Mouse (Mus musculus): ENCODE measurements around the gene Klf4.

Gene Klf4

DNA sequence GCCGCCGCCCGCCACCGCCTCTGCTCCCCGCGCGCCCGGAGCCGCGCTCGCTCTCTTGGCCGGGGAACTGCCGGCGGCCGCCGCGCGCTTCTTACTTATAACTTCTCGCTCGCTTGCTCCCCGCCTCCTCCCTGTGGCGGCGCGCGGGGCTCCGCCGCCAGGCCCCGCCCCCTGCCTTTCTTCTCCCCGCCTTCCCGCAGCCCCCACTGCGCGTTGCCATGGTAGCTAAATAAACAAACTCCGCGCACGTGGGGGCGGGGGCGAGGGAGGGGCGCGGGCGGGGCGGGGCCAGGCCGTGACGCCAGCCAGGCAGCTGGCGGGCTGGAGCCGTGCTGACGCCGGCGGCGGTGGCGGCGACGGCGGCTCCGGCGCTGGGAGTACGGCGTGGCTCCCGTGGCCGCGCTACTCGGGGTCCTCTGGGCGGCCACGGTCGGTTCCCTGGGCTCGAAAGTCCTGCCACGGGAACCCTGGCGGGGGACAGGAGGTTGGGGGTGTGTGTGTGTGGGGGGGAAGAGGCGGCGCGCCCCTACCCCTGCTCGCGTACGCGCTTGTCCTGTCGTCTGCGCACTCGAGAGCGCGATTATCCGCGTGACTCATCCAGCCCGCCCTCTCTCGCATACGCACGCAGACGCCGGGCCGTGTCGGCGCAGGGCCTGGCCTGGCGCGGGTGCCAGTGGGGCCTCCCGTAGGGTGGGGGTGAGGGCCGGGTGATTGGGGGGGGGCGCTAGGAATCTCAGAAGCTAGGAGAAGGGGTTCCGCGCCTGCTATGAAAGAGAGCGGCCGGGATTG lies at the start of gene Klf4:
Gene Klf4 (minus strand): TSS at position 60 of the 789 bp plus-strand sequence.
- peak; percentile 93 for DNase-seq (ENCODE audit: low spot score)

- DNase-seq (ENCODE audit: low spot score) = no peak
Measured at GRCm38 (mm10) chr4:55571432-55571831, 39.2 kb upstream of the Klf4 start.

GRCm38 (mm10) chr4:55567986-55568385 lies 35.7 kb upstream of the Klf4 start:
- no peak for DNase-seq (ENCODE audit: low spot score)

DNA sequence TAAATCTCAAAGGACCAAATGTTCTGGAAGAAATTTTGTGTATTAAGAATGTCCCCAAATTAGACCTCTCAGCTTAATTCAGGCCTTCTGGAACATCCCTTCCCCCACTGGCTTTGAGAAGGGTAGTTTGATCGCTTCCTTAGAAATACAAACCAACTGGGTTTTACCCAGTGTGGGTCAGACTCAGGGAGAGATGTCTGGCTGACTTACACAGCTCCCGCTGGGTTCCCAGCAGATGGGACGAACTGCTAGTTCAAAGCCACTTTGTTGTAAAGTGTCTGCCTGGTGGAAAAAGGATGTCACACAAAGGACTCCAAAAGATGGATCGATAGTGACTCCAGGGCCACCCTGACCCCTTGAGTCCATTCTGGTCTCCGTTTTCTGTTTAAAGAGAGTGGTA lies 35.3 kb upstream of the Klf4 start:
- no peak for DNase-seq (ENCODE audit: low spot score)

DNA sequence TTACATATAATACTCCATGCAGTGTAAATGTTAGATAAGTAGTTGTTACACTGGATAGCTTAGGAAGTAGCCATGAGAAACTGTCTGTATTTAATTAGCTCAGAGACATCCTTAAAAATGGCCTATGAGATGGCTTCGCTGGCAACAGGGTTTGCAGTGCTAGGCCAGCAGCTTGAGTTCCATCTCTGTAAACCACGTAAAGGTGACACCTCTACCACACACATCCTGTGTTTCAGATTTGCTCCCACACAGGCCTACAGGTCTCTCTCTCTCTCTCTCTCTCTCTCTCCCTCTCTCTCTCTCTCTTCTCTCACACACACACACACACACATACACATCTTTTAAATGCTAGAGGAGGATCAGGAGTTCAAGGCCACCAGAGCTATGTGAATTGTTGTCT lies 32.1 kb upstream of the Klf4 start:
- DNase-seq (ENCODE audit: low spot score) = no peak

GRCm38 (mm10) chr4:55563050-55563449 lies 30.8 kb upstream of the Klf4 start:
- no peak for DNase-seq (ENCODE audit: low spot score)

DNA sequence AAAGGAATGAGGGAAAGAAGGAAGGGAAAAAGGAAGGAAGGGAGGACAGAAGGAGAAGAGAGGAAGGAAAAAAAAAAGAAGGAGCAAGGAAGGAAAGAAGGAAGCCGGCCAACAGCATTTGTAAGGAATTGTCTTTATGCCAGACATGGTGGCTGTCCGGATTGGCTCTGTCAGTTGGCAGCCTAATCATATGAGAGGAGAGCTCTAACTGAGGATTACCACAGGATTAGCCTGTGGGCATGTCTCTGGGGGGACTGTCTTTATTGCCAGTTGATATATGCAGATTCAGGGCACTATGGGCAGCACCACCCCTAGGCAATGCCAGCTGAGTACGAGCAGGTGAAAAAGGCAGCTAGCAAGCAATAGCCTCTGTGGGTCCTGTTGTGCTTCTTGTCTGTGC lies 29.8 kb upstream of the Klf4 start:
- no peak for DNase-seq (ENCODE audit: low spot score)

DNA sequence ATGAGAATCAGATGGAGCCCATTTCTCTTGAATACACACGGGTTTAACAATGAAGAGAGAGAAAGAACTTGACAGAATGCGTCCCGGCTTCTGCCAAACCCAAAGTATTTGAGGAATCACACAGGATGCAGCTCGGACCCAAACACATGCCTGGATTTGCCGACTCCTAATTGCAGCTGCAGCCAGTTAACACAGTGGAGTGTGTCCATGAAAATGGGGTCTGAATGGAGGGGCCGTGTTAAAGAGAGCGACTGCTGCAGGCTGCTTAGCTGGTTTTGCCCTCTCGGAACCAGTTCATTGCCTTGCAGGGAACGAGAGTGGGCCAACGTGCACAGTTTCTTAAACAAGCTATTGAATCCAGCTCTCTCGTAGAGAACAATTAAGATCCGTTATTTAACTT lies 14.6 kb upstream of the Klf4 start:
- no peak for DNase-seq (ENCODE audit: low spot score)

DNA sequence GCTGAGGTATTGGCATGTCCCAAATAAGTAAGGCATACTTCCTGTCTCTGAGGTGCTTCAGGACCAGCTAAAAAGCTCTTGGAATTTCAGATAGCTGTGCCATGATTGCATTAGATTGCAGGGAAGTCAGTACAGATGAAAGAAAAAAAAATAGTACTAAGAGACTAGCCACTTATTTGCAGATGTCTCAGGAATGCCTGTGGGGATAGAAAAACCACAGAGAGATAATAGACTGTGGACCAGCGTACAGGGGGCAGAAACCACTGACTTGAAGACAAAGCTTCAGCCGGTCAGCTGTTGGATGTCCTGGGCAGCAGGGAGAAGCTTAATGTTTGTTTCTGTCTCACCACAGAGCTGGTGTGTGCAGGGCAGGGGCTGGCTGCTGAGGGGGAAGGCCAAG lies 10.5 kb upstream of the Klf4 start:
- no peak for DNase-seq (ENCODE audit: low spot score)

- no peak for DNase-seq (ENCODE audit: low spot score)
Measured at GRCm38 (mm10) chr4:55541654-55542053, 9.4 kb upstream of the Klf4 start.

- DNase-seq (ENCODE audit: low spot score) = no peak
Measured at GRCm38 (mm10) chr4:55541221-55541620, 9.0 kb upstream of the Klf4 start.

DNA sequence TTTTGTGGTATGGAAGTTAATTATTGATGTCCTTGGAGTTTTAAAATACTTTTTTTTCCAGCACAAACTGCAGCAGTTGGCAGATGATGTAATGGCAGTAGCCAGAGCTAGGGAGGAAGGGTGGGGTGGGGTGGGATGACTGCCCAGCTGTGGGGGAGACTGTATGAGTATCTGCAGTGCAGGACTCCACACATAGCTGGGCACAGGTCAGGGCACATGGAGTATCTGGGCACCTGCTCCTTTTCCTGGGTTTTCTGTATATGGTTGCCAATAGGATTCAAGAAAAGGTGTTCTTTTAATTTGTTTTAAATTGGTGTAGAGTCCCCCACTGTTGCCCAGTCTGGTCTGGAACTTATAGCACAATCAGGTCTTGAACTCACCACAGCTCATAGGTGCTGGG lies 2.7 kb upstream of the Klf4 start:
- DNase-seq (ENCODE audit: low spot score) = no peak

- DNase-seq (ENCODE audit: low spot score) = no peak
Measured at GRCm38 (mm10) chr4:55534510-55534909, 2.2 kb upstream of the Klf4 start.

- no peak for DNase-seq (ENCODE audit: low spot score)
Measured at GRCm38 (mm10) chr4:55533803-55534254, 1.6 kb upstream of the Klf4 start.

DNA sequence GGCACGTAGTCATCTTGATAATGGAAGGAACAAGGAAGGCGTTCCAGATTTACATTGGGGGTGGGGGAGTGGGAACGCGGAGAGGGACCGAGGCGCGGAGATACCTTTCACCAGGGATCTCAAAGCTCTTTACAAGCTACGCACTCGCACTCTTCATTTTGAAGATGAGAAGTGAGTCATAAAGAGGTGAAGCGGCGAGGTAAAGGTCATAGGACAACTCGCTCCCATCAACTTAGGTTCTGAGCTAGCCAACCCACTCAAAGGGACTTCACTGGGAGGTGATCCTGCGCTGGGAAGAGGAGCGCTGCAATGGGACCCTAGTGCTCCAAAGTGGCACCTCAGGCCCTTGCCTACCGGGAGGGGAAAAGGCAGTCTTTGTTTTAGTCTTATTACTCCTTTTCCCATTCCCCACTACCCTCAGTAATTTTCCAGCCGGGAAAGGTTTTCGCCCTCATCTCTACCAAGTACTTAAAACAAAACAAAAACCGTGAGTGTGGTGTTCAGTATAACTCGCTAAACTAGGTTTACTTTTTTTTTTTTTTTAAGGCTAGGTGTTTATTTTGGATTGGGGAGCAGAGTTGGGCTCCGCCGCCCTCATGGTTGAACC lies 1.0 kb upstream of the Klf4 start:
- no peak for DNase-seq (ENCODE audit: low spot score)

GRCm38 (mm10) chr4:55531856-55532406 lies 335 bp downstream of the Klf4 start:
- no peak for DNase-seq (ENCODE audit: low spot score)

DNA sequence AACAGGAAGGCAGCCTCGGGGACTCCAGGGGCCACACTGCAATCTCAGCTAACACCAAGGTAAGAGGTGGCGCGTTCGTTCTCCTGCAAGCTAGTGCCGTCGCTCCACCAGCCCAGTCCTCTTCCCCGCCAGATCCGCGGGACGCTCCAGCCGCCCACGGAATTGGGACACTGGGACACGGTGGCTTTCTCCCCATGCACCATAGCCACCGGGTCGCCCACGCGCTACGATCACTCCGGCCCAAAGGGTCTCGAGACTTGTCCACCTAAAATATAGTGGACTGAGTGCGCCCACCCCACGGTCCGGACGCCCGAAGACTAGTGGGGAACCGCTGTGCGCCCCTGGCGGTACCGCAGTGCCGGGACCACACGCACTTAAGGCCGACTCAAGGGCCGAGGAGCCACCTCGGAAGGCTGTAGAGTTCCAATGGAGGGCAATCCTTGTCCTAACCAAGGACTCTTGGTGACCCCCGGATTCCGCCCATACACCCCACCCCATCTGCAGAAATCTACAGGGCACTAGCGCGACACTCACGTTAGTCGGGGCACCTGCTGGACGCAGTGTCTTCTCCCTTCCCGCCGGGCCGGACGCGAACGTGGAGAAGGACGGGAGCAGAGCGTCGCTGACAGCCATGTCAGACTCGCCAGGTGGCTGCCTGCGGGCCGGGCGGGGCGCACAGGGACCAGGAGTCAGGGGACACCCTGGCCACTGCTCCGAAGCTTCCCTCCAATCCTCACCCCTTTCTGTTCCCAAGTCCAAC lies 990 bp downstream of the Klf4 start:
- no peak for DNase-seq (ENCODE audit: low spot score)

DNA sequence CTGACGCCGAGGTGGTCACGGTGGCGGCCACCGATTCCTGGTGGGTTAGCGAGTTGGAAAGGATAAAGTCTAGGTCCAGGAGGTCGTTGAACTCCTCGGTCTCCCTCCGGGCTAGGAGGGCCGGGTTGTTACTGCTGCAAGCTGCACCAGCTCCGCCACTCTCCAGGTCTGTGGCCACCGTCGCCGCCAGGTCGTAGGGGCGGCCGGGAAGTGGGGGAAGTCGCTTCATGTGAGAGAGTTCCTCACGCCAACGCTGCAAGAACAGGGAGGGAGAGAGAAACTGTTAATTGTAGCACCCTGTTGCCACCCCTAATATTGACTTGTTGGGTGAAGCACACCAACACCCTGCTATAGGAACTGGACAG lies 1.6 kb downstream of the Klf4 start:
- no peak for DNase-seq (ENCODE audit: low spot score)

- no peak for DNase-seq (ENCODE audit: low spot score)
Measured at GRCm38 (mm10) chr4:55530236-55530635, 2.0 kb downstream of the Klf4 start.

- DNase-seq (ENCODE audit: low spot score) = no peak
Measured at GRCm38 (mm10) chr4:55528404-55528803, 3.9 kb downstream of the Klf4 start.

DNA sequence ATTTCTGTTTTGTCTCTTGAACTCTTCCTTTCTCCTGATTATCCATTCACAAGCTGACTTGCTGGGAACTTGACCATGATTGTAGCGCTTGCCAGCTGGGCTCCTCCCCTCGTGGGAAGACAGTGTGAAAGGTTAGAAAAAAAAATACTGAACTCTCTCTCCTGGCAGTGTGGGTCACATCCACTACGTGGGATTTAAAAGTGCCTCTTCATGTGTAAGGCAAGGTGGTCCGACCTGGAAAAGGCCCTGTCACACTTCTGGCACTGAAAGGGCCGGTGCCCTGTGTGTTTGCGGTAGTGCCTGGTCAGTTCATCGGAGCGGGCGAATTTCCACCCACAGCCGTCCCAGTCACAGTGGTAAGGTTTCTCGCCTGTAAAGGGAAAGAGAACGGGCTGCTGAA lies 4.3 kb downstream of the Klf4 start:
- DNase-seq (ENCODE audit: low spot score) = no peak

DNA sequence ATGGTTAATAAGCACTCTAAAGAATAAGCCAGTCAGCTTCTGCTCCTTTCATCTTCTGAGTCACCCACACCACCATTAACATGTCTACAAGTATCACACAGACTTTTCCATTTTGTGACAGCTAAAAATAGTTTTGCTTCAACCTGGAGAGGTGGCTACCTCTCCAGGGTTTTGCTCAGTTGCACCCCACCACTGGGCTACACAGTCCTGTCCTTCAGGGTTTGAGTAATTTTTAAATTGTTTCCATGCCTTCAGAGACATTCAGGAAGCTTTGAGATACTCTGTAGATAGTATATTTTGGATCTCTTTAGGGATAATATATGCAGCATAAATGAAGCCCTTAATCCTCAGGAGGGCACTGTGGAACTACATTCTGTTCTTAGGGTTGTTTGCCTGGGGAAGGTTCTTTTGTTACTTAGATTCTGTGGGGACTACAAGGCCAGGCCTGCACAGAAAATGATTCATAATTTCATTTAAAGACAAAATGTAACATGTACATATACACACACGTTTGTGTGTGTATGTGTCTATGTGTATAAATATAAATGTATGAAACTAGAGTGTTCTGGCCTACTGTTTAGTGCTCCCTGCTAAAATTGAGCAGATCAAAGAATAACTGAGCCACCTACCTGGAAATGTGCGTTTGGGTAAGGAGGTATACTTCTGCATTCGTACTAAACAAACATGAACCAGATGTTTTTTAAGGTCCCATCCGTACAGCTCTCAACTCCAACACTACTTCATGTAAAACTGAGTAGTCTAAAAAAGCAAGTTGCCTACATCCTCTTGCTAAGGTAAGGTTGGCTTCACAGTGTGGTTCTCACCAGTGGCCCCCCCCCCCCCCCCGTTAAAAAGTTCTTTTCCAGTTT lies 5.8 kb downstream of the Klf4 start:
- DNase-seq (ENCODE audit: low spot score) = peak; percentile 56
